Mouse (Mus musculus) midbrain, embryonic 11.5 days (tissue): Measurements from ENCODE around the gene Fam20c. TPM values are rescaled to one million over a fixed set of nuclear protein-coding genes. Genes with fewer than 3 reads are reported as not detected.

Experiments used
- ATAC-seq: fragments of 200-750 bp; cut with Nextera tagmentation; 2 replicates; pipeline ENCODE4 v1.8.0; 2017; ENCODE audit warnings: moderate TSS enrichment, moderate library complexity; ENCODE audit not compliant: low FRiP score
- DNase-seq: peaks from one replicate; pipeline ENCODE4 v3.0.0; 2015; ENCODE audit warnings: low spot score; ENCODE audit errors: missing footprints
- H3K27ac ChIP-seq: fragments of 300-500 bp; sonication (generic); 2 replicates; pipeline ENCODE4 v1.5.1; 2014; ENCODE audit warnings: low read depth, low read length
- H3K27me3 ChIP-seq: fragments of 300-500 bp; sonication (generic); 2 replicates; pipeline ENCODE4 v1.6.1; 2014; ENCODE audit warnings: mild to moderate bottlenecking, low read length, moderate library complexity, mixed read lengths; ENCODE audit not compliant: control insufficient read depth, insufficient read depth
- H3K36me3 ChIP-seq: fragments of 300-500 bp; sonication (generic); 2 replicates; pipeline ENCODE4 v1.6.1; 2014; ENCODE audit warnings: mild to moderate bottlenecking, low read length, moderate library complexity, mixed read lengths; ENCODE audit not compliant: control insufficient read depth, insufficient read depth
- H3K4me1 ChIP-seq: fragments of 300-500 bp; sonication (generic); 2 replicates; pipeline ENCODE4 v1.6.1; 2014; ENCODE audit warnings: low read length; ENCODE audit not compliant: control insufficient read depth, insufficient read depth
- H3K4me2 ChIP-seq: fragments of 300-500 bp; sonication (generic); 2 replicates; pipeline ENCODE4 v1.6.1; 2014; ENCODE audit warnings: mild to moderate bottlenecking, moderate library complexity
- H3K4me3 ChIP-seq: fragments of 300-500 bp; sonication (generic); 2 replicates; pipeline ENCODE4 v1.5.1; 2014; ENCODE audit warnings: low read depth, low read length
- H3K9ac ChIP-seq: fragments of 300-500 bp; sonication (generic); 2 replicates; pipeline ENCODE4 v1.6.1; 2014; ENCODE audit warnings: low read length
- H3K9me3 ChIP-seq: fragments of 300-500 bp; sonication (generic); 2 replicates; pipeline ENCODE4 v1.6.1; 2016; ENCODE audit warnings: low read length; ENCODE audit not compliant: control insufficient read depth
- WGBS: fragments of 180-500 bp; shearing (Covaris S2); extraction: QIAGEN DNeasy Blood & Tissue Kit; methylation state at CpG from one replicate; pipeline ENCODE4 v1.1.7; 2014; 5-methylcytosine and 5-hydroxymethylcytosine counted together
- polyA plus RNA-seq: library from polyadenylated mRNA; unstranded; fragments of >200 nt; fragmentation: Nextera tagmentation; extraction: Ambion mirVana; gene quantifications from 2 replicates; pipeline ENCODE4 v1.2.1, GENCODE M21; 2014

Fam20c gene
- polyA plus RNA-seq, 1 experiment from 2014 or later = 14.6 TPM

GRCm38 (mm10) chr5:138849682-138850461 lies 95.6 kb downstream of the Fam20c start:
- DNase-seq (no peak), ATAC-seq (no peak)
- Histone ChIP-seq H3K9me3 (no peaks in the 10 kb centered on the region), H3K27ac (no peak overlapping the region), H3K4me3 (no peak overlapping the region), H3K9ac (no peak overlapping the region), H3K4me1 (no peaks in the 10 kb centered on the region), H3K36me3 (no peaks in the 10 kb centered on the region), H3K4me2 (no peak overlapping the region), H3K27me3 (no peaks in the 10 kb centered on the region)
- 87% methylated on average over 23 of the region's 23 CpGs for WGBS

- no peak for ATAC-seq
- Histone ChIP-seq H3K27me3 (no peaks in the 10 kb centered on the region), H3K4me1 (no peaks in the 10 kb centered on the region), H3K9ac (no peak overlapping the region), H3K36me3 (no peaks in the 10 kb centered on the region), H3K9me3 (no peaks in the 10 kb centered on the region), H3K4me2 (no peak overlapping the region), H3K4me3 (no peak overlapping the region), H3K27ac (no peak overlapping the region)
- no peak for DNase-seq
- WGBS = 87% methylated on average over 5 of the region's 5 CpGs
These were observed 96.1 kb downstream of the Fam20c start for GRCm38 (mm10) chr5:138850462-138850844.

- no peak overlapping the region for H3K4me2 ChIP-seq
- DNase-seq = no peak
- 89% methylated on average over 5 of the region's 5 CpGs for WGBS
- H3K9ac ChIP-seq = no peak overlapping the region
- H3K4me3 ChIP-seq = no peak overlapping the region
- H3K27ac ChIP-seq = no peak overlapping the region
- no peaks in the 10 kb centered on the region for H3K4me1 ChIP-seq
- no peaks in the 10 kb centered on the region for H3K27me3 ChIP-seq
- no peak for ATAC-seq
- H3K36me3 ChIP-seq = no peaks in the 10 kb centered on the region
- no peaks in the 10 kb centered on the region for H3K9me3 ChIP-seq
These were observed 97.0 kb downstream of the Fam20c start for GRCm38 (mm10) chr5:138851296-138851780.

- Histone ChIP-seq H3K9ac (no peak overlapping the region), H3K36me3 (no peaks in the 10 kb centered on the region), H3K4me3 (no peak overlapping the region), H3K27me3 (no peaks in the 10 kb centered on the region), H3K27ac (no peak overlapping the region), H3K4me1 (no peaks in the 10 kb centered on the region), H3K4me2 (no peak overlapping the region), H3K9me3 (no peaks in the 10 kb centered on the region)
- 65% methylated on average over 4 of the region's 4 CpGs for WGBS
- DNase-seq (no peak), ATAC-seq (no peak)
These were observed 97.8 kb downstream of the Fam20c start for GRCm38 (mm10) chr5:138852151-138852550.

GRCm38 (mm10) chr5:138853349-138853748 lies 99.0 kb downstream of the Fam20c start:
- no peak for DNase-seq
- WGBS = 72% methylated on average over 2 of the region's 2 CpGs
- no peak overlapping the region for H3K4me2 ChIP-seq
- H3K36me3 ChIP-seq = no peaks in the 10 kb centered on the region
- no peaks in the 10 kb centered on the region for H3K27me3 ChIP-seq
- no peak overlapping the region for H3K27ac ChIP-seq
- H3K4me1 ChIP-seq = no peaks in the 10 kb centered on the region
- no peak overlapping the region for H3K9ac ChIP-seq
- no peaks in the 10 kb centered on the region for H3K9me3 ChIP-seq
- no peak overlapping the region for H3K4me3 ChIP-seq
- ATAC-seq = no peak

GRCm38 (mm10) chr5:138857010-138857617 lies 102.8 kb downstream of the Fam20c start:
- H3K27me3 ChIP-seq = no peaks in the 10 kb centered on the region
- WGBS = 35% methylated on average over 9 of the region's 9 CpGs
- no peaks in the 10 kb centered on the region for H3K36me3 ChIP-seq
- ATAC-seq (no peak), DNase-seq (peak; percentile 92)
- H3K4me3 ChIP-seq = no peak overlapping the region
- H3K9me3 ChIP-seq = no peaks in the 10 kb centered on the region
- no peak overlapping the region for H3K9ac ChIP-seq
- no peaks in the 10 kb centered on the region for H3K4me1 ChIP-seq
- no peak overlapping the region for H3K4me2 ChIP-seq
- no peak overlapping the region for H3K27ac ChIP-seq

GRCm38 (mm10) chr5:138857811-138858251 lies 103.5 kb downstream of the Fam20c start:
- Histone ChIP-seq H3K36me3 (no peaks in the 10 kb centered on the region), H3K4me1 (no peaks in the 10 kb centered on the region), H3K4me3 (no peak overlapping the region), H3K27me3 (no peaks in the 10 kb centered on the region), H3K27ac (no peak overlapping the region), H3K9me3 (no peaks in the 10 kb centered on the region), H3K9ac (no peak overlapping the region), H3K4me2 (no peak overlapping the region)
- no peak for DNase-seq
- WGBS = 75% methylated on average over 13 of the region's 13 CpGs
- ATAC-seq = no peak

Other genes starting within 250 kb of the Fam20c start
- gene 1700123K08Rik, start 189.8 kb upstream of the Fam20c start, polyA plus RNA-seq = not detected in 2 replicates
- 73.1 and 81.9 TPM in 2 replicates for gene Zfp68, start 134.8 kb upstream of the Fam20c start, polyA plus RNA-seq
- 10.6 and 11.2 TPM in 2 replicates for gene A430033K04Rik, start 131.7 kb upstream of the Fam20c start, polyA plus RNA-seq
- gene Gm5294, start 65.6 kb downstream of the Fam20c start, polyA plus RNA-seq = not detected in 2 replicates
- 3.3 and 3.9 TPM in 2 replicates for gene Pdgfa, start 242.9 kb downstream of the Fam20c start, polyA plus RNA-seq